ENCODE assay signal across 9 mouse cellular contexts in the genomic region with DNA sequence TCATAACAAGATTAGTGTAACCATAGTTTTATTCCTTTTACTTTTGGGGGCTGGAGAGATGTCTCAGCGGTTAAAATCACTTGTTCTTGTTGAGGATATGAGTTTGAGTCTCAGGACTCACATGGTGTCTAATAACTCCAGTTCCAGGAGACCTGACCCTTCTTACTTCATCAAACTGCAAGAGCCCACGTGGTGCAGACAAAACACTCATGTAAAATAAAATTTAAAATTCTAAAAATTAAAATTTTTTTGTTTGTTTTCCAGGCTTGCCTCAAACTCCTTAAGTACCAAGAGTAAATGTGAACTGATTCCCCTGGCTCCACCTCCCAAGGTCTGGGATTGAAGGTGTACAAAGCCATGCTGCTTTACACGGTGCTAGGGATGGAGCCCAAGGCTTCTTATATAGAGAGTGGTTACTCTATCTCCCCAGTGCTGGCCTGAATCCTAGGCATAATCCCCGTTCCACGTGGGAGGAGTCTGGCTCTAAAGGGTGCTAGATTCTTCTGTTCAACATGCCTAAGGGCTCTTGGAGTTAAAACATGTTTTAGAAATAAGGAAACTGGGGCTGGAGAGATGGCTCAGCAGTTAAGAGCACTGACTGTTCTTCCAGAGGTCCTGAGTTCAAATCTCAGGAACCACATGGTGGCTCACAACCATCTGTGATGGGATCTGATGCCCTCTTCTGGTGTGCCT. TPM values are rescaled to one million over a fixed set of nuclear protein-coding genes. Genes with fewer than 3 reads are reported as not detected.
A peak's percentile ranks its signal among the peaks of the same experiment; 100 is the strongest.
DNase-seq lines count a peak whose midpoint lies in the region; ATAC-seq and TF ChIP-seq lines count a peak whose summit lies in the region.
"Had no signal": no experiment of that assay in that cellular context is flagged by ENCODE, and none has a peak within 500 bp of the region (broad histone marks: within the 10 kb centered on the region; RNA-seq: fewer than 3 reads in every experiment).

No protein-coding gene starts in this region.

- H3K27me3 ChIP-seq in heart, adult 2 months (ENCODE audit: control insufficient read depth, insufficient read depth, low read length): no peaks in the 10 kb centered on the region
- peaks cover 49% of the 10 kb centered on the region for H3K27me3 ChIP-seq in CH12.LX (replicated peaks)
- no peaks in the 10 kb centered on the region for H3K27me3 ChIP-seq in forebrain, postnatal 0 days (ENCODE audit: insufficient read depth, low read length)
- H3K27me3 ChIP-seq in liver, postnatal 0 days (ENCODE audit: insufficient read depth, low read length): no peaks in the 10 kb centered on the region

- H3K4me1 ChIP-seq in heart, adult 2 months (ENCODE audit: control insufficient read depth, insufficient read depth, low read length): peaks cover 7% of the 10 kb centered on the region
- peaks cover 11 to 14% of the 10 kb centered on the region in 2 experiments; a peak in 3 of 4 replicates for H3K4me1 ChIP-seq in CH12.LX (ENCODE audit: control insufficient read depth in 1 of 2, insufficient read depth in 2 of 2)
- H3K4me1 ChIP-seq in forebrain, postnatal 0 days (ENCODE audit: insufficient read depth): peaks cover 4% of the 10 kb centered on the region; the same call in 1 of the 2 replicates
- H3K4me1 ChIP-seq in liver, postnatal 0 days (ENCODE audit: insufficient read depth): peaks cover 34% of the 10 kb centered on the region

- ATAC-seq in forebrain, postnatal 0 days: no peak
- ATAC-seq in liver, postnatal 0 days: no peak

- no peak for TF ChIP-seq EP300 in heart, adult 2 months (IDR thresholded peaks at IDR 0.05; ENCODE audit: insufficient read depth, low read depth, low read length)
- no peak for TF ChIP-seq EP300 in CH12.LX (IDR thresholded peaks at IDR 0.05; ENCODE audit: low read length)
- TF ChIP-seq EP300 in liver, postnatal 0 days (IDR thresholded peaks at IDR 0.05; ENCODE audit: low read depth): no peak

- in situ Hi-C loops in CH12.LX (cut with MboI; ENCODE audit: low pct_ligation_motif_present, low pct_unique_long_range_greater_than_20kb, low sequenced_read_pairs): no loop called here

- peak overlapping the region; percentile 60; the same call in 1 of the 2 replicates for H3K27ac ChIP-seq in heart, adult 2 months
- H3K27ac ChIP-seq in CH12.LX (ENCODE audit: insufficient read depth, low read depth): no peak overlapping the region
- no peak overlapping the region for H3K27ac ChIP-seq in forebrain, postnatal 0 days (ENCODE audit: low read depth, low read length)
- no peak overlapping the region for H3K27ac ChIP-seq in liver, postnatal 0 days (ENCODE audit: low read depth)
- H3K27ac ChIP-seq: liver, embryonic 14.5 days had no signal

- peak overlapping the region; percentile 25; the same call in 1 of the 2 replicates for H3K4me2 ChIP-seq in CH12.LX (ENCODE audit: insufficient read depth, low read depth, poor library complexity, severe bottlenecking)
- H3K4me2 ChIP-seq in forebrain, postnatal 0 days (ENCODE audit: low read depth): peak overlapping the region; percentile 69
- peak overlapping the region; percentile 96 for H3K4me2 ChIP-seq in liver, postnatal 0 days (ENCODE audit: low read depth, low read length)

- H3K9ac ChIP-seq in heart, adult 2 months (ENCODE audit: low read depth, low read length): no peak overlapping the region
- H3K9ac ChIP-seq in CH12.LX (ENCODE audit: insufficient read depth, low read depth): no peak overlapping the region
- H3K9ac ChIP-seq in forebrain, postnatal 0 days: no peak overlapping the region
- peak overlapping the region; percentile 28; the same call in 1 of the 2 replicates for H3K9ac ChIP-seq in liver, postnatal 0 days (replicated peaks)
- H3K9ac ChIP-seq: liver, embryonic 14.5 days had no signal

- intact Hi-C loops in heart, adult 2 months (cut with DNase I): no loop called here
- intact Hi-C loops in heart, postnatal 36 days (cut with DNase I): loop anchor here (5.0 kb wide), 1 partner anchor 33 kb away; no protein-coding TSS in a partner anchor

- 21% methylated on average over 5 of the region's 5 CpGs for WGBS in heart, adult 2 months
- 18% methylated on average over 5 of the region's 5 CpGs for WGBS in forebrain, postnatal 0 days
- WGBS in liver, postnatal 0 days (ENCODE audit: insufficient replicate concordance): 26% methylated on average over 5 of the region's 5 CpGs

- no peaks in the 10 kb centered on the region for H3K79me2 ChIP-seq in heart, adult 2 months (replicated peaks; ENCODE audit: control insufficient read depth, insufficient read depth, low read length)
- no peaks in the 10 kb centered on the region for H3K79me2 ChIP-seq in CH12.LX (replicated peaks; ENCODE audit: control insufficient read depth, extremely low read depth, insufficient read depth, poor library complexity, severe bottlenecking)

- H3K36me3 ChIP-seq in heart, adult 2 months (ENCODE audit: control insufficient read depth, insufficient read depth, low read length): peaks cover 3% of the 10 kb centered on the region; the same call in 1 of the 2 replicates
- no peaks in the 10 kb centered on the region for H3K36me3 ChIP-seq in CH12.LX (replicated peaks in 1 of 2; ENCODE audit: control insufficient read depth in 1 of 2, insufficient read depth in 1 of 2, low read length in 1 of 2)
- peaks cover 12% of the 10 kb centered on the region for H3K36me3 ChIP-seq in forebrain, postnatal 0 days (ENCODE audit: insufficient read depth)
- H3K36me3 ChIP-seq in liver, postnatal 0 days (replicated peaks; ENCODE audit: insufficient read depth, low read length): peaks cover 9% of the 10 kb centered on the region

- no peak for TF ChIP-seq CTCF in heart, adult 2 months (IDR thresholded peaks at IDR 0.05)
- TF ChIP-seq CTCF in CH12.LX (conservative IDR thresholded peaks at IDR 0.05 in 1 of 2, IDR thresholded peaks at IDR 0.05 in 1 of 2; ENCODE audit: low read depth in 2 of 2, low read length in 2 of 2): no peak
- TF ChIP-seq CTCF in forebrain, postnatal 0 days (IDR thresholded peaks at IDR 0.05; ENCODE audit: low read depth): no peak
- no peak for TF ChIP-seq CTCF in liver, postnatal 0 days (IDR thresholded peaks at IDR 0.05; ENCODE audit: low read depth)

- H3K9me3 ChIP-seq in CH12.LX (replicated peaks; ENCODE audit: low read length): no peaks in the 10 kb centered on the region
- no peaks in the 10 kb centered on the region for H3K9me3 ChIP-seq in forebrain, postnatal 0 days (ENCODE audit: low read length)
- no peaks in the 10 kb centered on the region for H3K9me3 ChIP-seq in liver, postnatal 0 days (ENCODE audit: low read length)

- DNase-seq in heart, adult 2 months: no peak
- DNase-seq in heart, postnatal 36 days: no peak
- no peak for DNase-seq in CH12.LX (ENCODE audit: extremely low read depth)
- DNase-seq in forebrain, postnatal 0 days: no peak
- DNase-seq in liver, postnatal 0 days: no peak
- no peak for DNase-seq in spleen, adult 12 weeks (ENCODE audit: low spot score)
- no peak for DNase-seq in spleen, postnatal 4 days (ENCODE audit: low spot score in 2 of 2)
- no peak for DNase-seq in gastrocnemius, postnatal 4 days (ENCODE audit: low spot score in 2 of 2)

- no peak for TF ChIP-seq RAD21 in CH12.LX (IDR thresholded peaks at IDR 0.05; ENCODE audit: low read depth, low read length)

- dilution Hi-C loops in CH12.LX (cut with MboI; ENCODE audit: extremely low pct_ligation_motif_present, extremely low pct_unique_long_range_greater_than_20kb, low sequenced_read_pairs): no loop called here

- no peak for TF ChIP-seq POLR2A in heart, adult 2 months (IDR thresholded peaks at IDR 0.05; ENCODE audit: insufficient read depth, low read depth, low read length)
- no peak for TF ChIP-seq POLR2A in CH12.LX (IDR thresholded peaks at IDR 0.05; ENCODE audit: low read depth, low read length)

- H3K4me3 ChIP-seq in heart, adult 2 months: peak overlapping the region; percentile 70
- H3K4me3 ChIP-seq in CH12.LX (replicated peaks in 1 of 3; ENCODE audit: low read depth in 2 of 3, low read length in 2 of 3, poor library complexity in 1 of 3): no peak overlapping the region
- peak overlapping the region; percentile 68; the same call in 1 of the 2 replicates for H3K4me3 ChIP-seq in forebrain, postnatal 0 days (ENCODE audit: low read depth, low read length)
- peak overlapping the region; percentile 79 for H3K4me3 ChIP-seq in liver, postnatal 0 days (ENCODE audit: low read depth, low read length)

RNA-seq across cellular contexts. Expression of gene Rab3d, which starts 0.8 kb away (rescaled TPM):
- 10 to 100 TPM; 12.4 to 13.5 TPM for total RNA-seq in heart, adult 2 months (2021)
- polyA plus RNA-seq in heart, adult 2 months (2012; rRNA removed): 22.8 and 27.6 TPM in 2 replicates
- 10 to 100 TPM; 12.4 to 13.4 TPM for total RNA-seq in heart, postnatal 36 days (2021)
- 2.0 and 3.7 TPM in 2 replicates for total RNA-seq in CH12.LX (2012; rRNA removed)
- total RNA-seq in CH12.LX (2014; rRNA removed): 0.77 and 0.90 TPM in 2 replicates
- 0.35 and 0.91 TPM in 2 replicates for polyA plus RNA-seq in CH12.LX (2012; ENCODE audit: insufficient read length, low read depth)
- total RNA-seq in forebrain, postnatal 0 days (2014; rRNA removed): 23.7 and 26.7 TPM in 2 replicates
- 23.0 and 28.7 TPM in 2 replicates for polyA plus RNA-seq in forebrain, postnatal 0 days (2015; fragmentation: Nextera tagmentation; extraction: Ambion mirVana)
- 9.3 and 9.9 TPM in 2 replicates for polyA plus RNA-seq in liver, postnatal 0 days (2015; fragmentation: Nextera tagmentation; extraction: Ambion mirVana)
- total RNA-seq in gastrocnemius, postnatal 4 days (2021): 10 to 100 TPM; 12.6 to 16.1 TPM

RNA-seq across cellular contexts. Expression of gene Ccdc159, which starts 8.4 kb away (rescaled TPM):
- 1 to 10 TPM; 3.0 to 3.4 TPM for total RNA-seq in heart, adult 2 months (2021)
- polyA plus RNA-seq in heart, adult 2 months (2012; rRNA removed): 4.9 and 6.6 TPM in 2 replicates
- total RNA-seq in heart, postnatal 36 days (2021): 1 to 10 TPM; 2.1 to 2.5 TPM
- not detected in 2 replicates for total RNA-seq in CH12.LX (2012; rRNA removed)
- not detected in 2 replicates for total RNA-seq in CH12.LX (2014; rRNA removed)
- polyA plus RNA-seq in CH12.LX (2012; ENCODE audit: insufficient read length, low read depth): not detected in 2 replicates
- 8.6 and 13.6 TPM in 2 replicates for total RNA-seq in forebrain, postnatal 0 days (2014; rRNA removed)
- polyA plus RNA-seq in forebrain, postnatal 0 days (2015; fragmentation: Nextera tagmentation; extraction: Ambion mirVana): 3.5 and 4.1 TPM in 2 replicates
- polyA plus RNA-seq in liver, postnatal 0 days (2015; fragmentation: Nextera tagmentation; extraction: Ambion mirVana): 0.81 and 1.1 TPM in 2 replicates
- 1 to 10 TPM in 1 of 2 experiments, under 1 TPM in 1; 0.98 to 1.3 TPM for total RNA-seq in gastrocnemius, postnatal 4 days (2021)

RNA-seq across cellular contexts. Expression of gene Tmem205, which starts 8.5 kb away (rescaled TPM):
- total RNA-seq in heart, adult 2 months (2021): 10 to 100 TPM; 65.5 to 71.8 TPM
- polyA plus RNA-seq in heart, adult 2 months (2012; rRNA removed): 96.1 and 129 TPM in 2 replicates
- total RNA-seq in heart, postnatal 36 days (2021): 10 to 100 TPM; 57.0 to 58.5 TPM
- total RNA-seq in CH12.LX (2012; rRNA removed) (2.4 and 2.9 TPM in 2 replicates), CH12.LX (2014; rRNA removed) (2.4 and 2.9 TPM in 2 replicates)
- polyA plus RNA-seq in CH12.LX (2012; ENCODE audit: insufficient read length, low read depth): 0.87 and 1.6 TPM in 2 replicates
- total RNA-seq in forebrain, postnatal 0 days (2014; rRNA removed): 42.0 and 47.1 TPM in 2 replicates
- polyA plus RNA-seq in forebrain, postnatal 0 days (2015; fragmentation: Nextera tagmentation; extraction: Ambion mirVana): 52.8 and 65.9 TPM in 2 replicates
- polyA plus RNA-seq in liver, postnatal 0 days (2015; fragmentation: Nextera tagmentation; extraction: Ambion mirVana): 222 and 246 TPM in 2 replicates
- 10 to 100 TPM; 18.9 to 21.4 TPM for total RNA-seq in gastrocnemius, postnatal 4 days (2021)

RNA-seq across cellular contexts. Expression of gene Plppr2, which starts 18.0 kb away (rescaled TPM):
- 1 to 10 TPM; 2.5 to 2.6 TPM for total RNA-seq in heart, adult 2 months (2021)
- 5.3 and 7.5 TPM in 2 replicates for polyA plus RNA-seq in heart, adult 2 months (2012; rRNA removed)
- 1 to 10 TPM; 1.7 to 2.7 TPM for total RNA-seq in heart, postnatal 36 days (2021)
- total RNA-seq in CH12.LX (2012; rRNA removed) (not detected in 2 replicates), CH12.LX (2014; rRNA removed) (not detected in 2 replicates)
- polyA plus RNA-seq in CH12.LX (2012; ENCODE audit: insufficient read length, low read depth): not detected in 2 replicates
- 97.9 and 108 TPM in 2 replicates for total RNA-seq in forebrain, postnatal 0 days (2014; rRNA removed)
- 122 and 144 TPM in 2 replicates for polyA plus RNA-seq in forebrain, postnatal 0 days (2015; fragmentation: Nextera tagmentation; extraction: Ambion mirVana)
- polyA plus RNA-seq in liver, postnatal 0 days (2015; fragmentation: Nextera tagmentation; extraction: Ambion mirVana): 0.70 and 1.0 TPM in 2 replicates
- total RNA-seq in gastrocnemius, postnatal 4 days (2021): 1 to 10 TPM; 4.4 to 4.8 TPM

RNA-seq across cellular contexts. Expression of gene Swsap1, which starts 36.7 kb away (rescaled TPM):
- 1 to 10 TPM; 6.5 to 7.4 TPM for total RNA-seq in heart, adult 2 months (2021)
- polyA plus RNA-seq in heart, adult 2 months (2012; rRNA removed): 4.6 and 6.2 TPM in 2 replicates
- 1 to 10 TPM; 5.8 to 8.0 TPM for total RNA-seq in heart, postnatal 36 days (2021)
- total RNA-seq in CH12.LX (2012; rRNA removed): 4.0 and 4.4 TPM in 2 replicates
- total RNA-seq in CH12.LX (2014; rRNA removed): 4.1 and 4.4 TPM in 2 replicates
- polyA plus RNA-seq in CH12.LX (2012; ENCODE audit: insufficient read length, low read depth): 2.9 and 3.1 TPM in 2 replicates
- total RNA-seq in forebrain, postnatal 0 days (2014; rRNA removed): 28.2 and 37.7 TPM in 2 replicates
- polyA plus RNA-seq in forebrain, postnatal 0 days (2015; fragmentation: Nextera tagmentation; extraction: Ambion mirVana): 7.0 and 7.3 TPM in 2 replicates
- polyA plus RNA-seq in liver, postnatal 0 days (2015; fragmentation: Nextera tagmentation; extraction: Ambion mirVana): 2.3 and 2.6 TPM in 2 replicates
- 1 to 10 TPM; 5.2 to 6.3 TPM for total RNA-seq in gastrocnemius, postnatal 4 days (2021)

Comparison
In these comparisons a context has a peak if more than half of its experiments do, and no peak if none do; other contexts are left out.
1. H3K4me3 ChIP-seq: peak in heart, adult 2 months (single experiment), forebrain, postnatal 0 days (single experiment) and liver, postnatal 0 days (single experiment); none in CH12.LX (0 of 3).
2. H3K4me2 ChIP-seq: peak in every context shown above with its lines; median percentile 96 in liver, postnatal 0 days; 69 in forebrain, postnatal 0 days; 25 in CH12.LX.
3. RNA of gene Tmem205, which starts 8.5 kb away (total RNA-seq): 65.5 to 71.8 TPM in heart, adult 2 months, 57.0 to 58.5 TPM in heart, postnatal 36 days, 42.0 to 47.1 TPM in forebrain, postnatal 0 days and 18.9 to 21.4 TPM in gastrocnemius, postnatal 4 days; 2.4 to 2.9 TPM in CH12.LX; every median in the first group is over 4 times any median in the second.